Comparison of ENCODE assay signal across 34 mouse cellular contexts in genomic region chr15:102996548-102996947, GRCm38 (mm10). TPM values are rescaled to one million over a fixed set of nuclear protein-coding genes. Genes with fewer than 3 reads are reported as not detected.
DNase-seq lines count a peak whose midpoint lies in the region; ATAC-seq and TF ChIP-seq lines count a peak whose summit lies in the region.
"Had no signal": no experiment of that assay in that cellular context is flagged by ENCODE, and none has a peak within 500 bp of the region (broad histone marks: within the 10 kb centered on the region; RNA-seq: fewer than 3 reads in every experiment).

No protein-coding gene starts in this region.

- H3K9ac ChIP-seq in kidney, embryonic 16.5 days (replicated peaks; ENCODE audit: low read length), result peak overlapping the region; percentile 55
- H3K9ac ChIP-seq in intestine, embryonic 14.5 days (ENCODE audit: low read length), result no peak overlapping the region
- H3K9ac ChIP-seq in intestine, postnatal 0 days (ENCODE audit: low read depth, low read length), result no peak overlapping the region
- H3K9ac ChIP-seq in neural tube, embryonic 13.5 days, result peak overlapping the region; percentile 99
- H3K9ac ChIP-seq: embryonic facial prominence, embryonic 15.5 days; forebrain, embryonic 13.5 days; liver, embryonic 13.5 days; midbrain, embryonic 13.5 days had no signal

- H3K36me3 ChIP-seq in kidney, embryonic 16.5 days (ENCODE audit: insufficient read depth, low read length), result no peaks in the 10 kb centered on the region
- H3K36me3 ChIP-seq in intestine, embryonic 14.5 days (ENCODE audit: control insufficient read depth, insufficient read depth, low read length), result no peaks in the 10 kb centered on the region
- H3K36me3 ChIP-seq in intestine, postnatal 0 days (ENCODE audit: control insufficient read depth, insufficient read depth), result no peaks in the 10 kb centered on the region
- no peaks in the 10 kb centered on the region for H3K36me3 ChIP-seq in neural tube, embryonic 13.5 days
- H3K36me3 ChIP-seq: embryonic facial prominence, embryonic 10.5 days; embryonic facial prominence, embryonic 15.5 days; liver, embryonic 13.5 days; midbrain, embryonic 13.5 days had no signal

- H3K4me2 ChIP-seq in kidney, embryonic 16.5 days (replicated peaks; ENCODE audit: low read depth, low read length), result peak overlapping the region; percentile 71
- peak overlapping the region; percentile 64 for H3K4me2 ChIP-seq in intestine, embryonic 14.5 days (ENCODE audit: low read length)
- H3K4me2 ChIP-seq in intestine, postnatal 0 days (replicated peaks; ENCODE audit: low read depth), result no peak overlapping the region; the same call in 1 of the 2 replicates
- H3K4me2 ChIP-seq in neural tube, embryonic 13.5 days, result peak overlapping the region; percentile 91
- H3K4me2 ChIP-seq: embryonic facial prominence, embryonic 15.5 days; forebrain, embryonic 13.5 days; liver, embryonic 13.5 days; midbrain, embryonic 13.5 days had no signal

- no peak for ATAC-seq in kidney, embryonic 16.5 days (ENCODE audit: low FRiP score, low TSS enrichment)
- ATAC-seq in intestine, embryonic 14.5 days (replicated peaks; ENCODE audit: low FRiP score, low TSS enrichment, low read depth), result no peak
- ATAC-seq in intestine, postnatal 0 days, result no peak
- no peak for ATAC-seq in neural tube, embryonic 13.5 days (ENCODE audit: low read depth)
- ATAC-seq: forebrain, embryonic 13.5 days; hindbrain, embryonic 16.5 days; midbrain, embryonic 13.5 days had no signal

- DNase-seq in kidney, postnatal 10 days, result no peak
- no peak for DNase-seq in intestine, embryonic 14.5 days (ENCODE audit: low spot score)
- DNase-seq in layer of hippocampus, adult 9-10 months (ENCODE audit: low spot score), result no peak
- DNase-seq in layer of hippocampus, adult 2 months (ENCODE audit: low spot score in 2 of 2), result no peak
- DNase-seq in lung, adult 18-20 months, result no peak
- DNase-seq: adrenal gland, adult 8-10 months; B cell, adult 2 months; cerebellum, adult 2 months; cerebellum, postnatal 14 days; gastrocnemius, postnatal 10 days; heart, postnatal 14 days; layer of hippocampus, postnatal 36 days; liver, embryonic 13.5 days; lung, adult 2 months; lung, postnatal 10 days; retina, postnatal 1 day; right cerebral cortex, postnatal 14 days had no signal

- peak overlapping the region; percentile 31 for H3K4me3 ChIP-seq in kidney, embryonic 16.5 days (ENCODE audit: low read length)
- H3K4me3 ChIP-seq in intestine, embryonic 14.5 days (ENCODE audit: low read depth, low read length), result 0 out of 2 replicates have a peak overlapping the region, but pooled peaks have one; percentile 6
- peak overlapping the region; percentile 12; the same call in 1 of the 2 replicates for H3K4me3 ChIP-seq in intestine, postnatal 0 days (ENCODE audit: low read depth, low read length)
- peak overlapping the region; percentile 78 for H3K4me3 ChIP-seq in neural tube, embryonic 13.5 days
- H3K4me3 ChIP-seq in layer of hippocampus, adult 2 months, result no peak overlapping the region
- H3K4me3 ChIP-seq: embryonic facial prominence, embryonic 10.5 days; embryonic facial prominence, embryonic 15.5 days; forebrain, embryonic 13.5 days; liver, embryonic 13.5 days; midbrain, embryonic 13.5 days had no signal

- peak overlapping the region; percentile 97 for H3K27ac ChIP-seq in kidney, embryonic 16.5 days (ENCODE audit: low read length)
- H3K27ac ChIP-seq in intestine, embryonic 14.5 days (ENCODE audit: low read depth), result no peak overlapping the region; the same call in 1 of the 2 replicates
- no peak overlapping the region for H3K27ac ChIP-seq in intestine, postnatal 0 days (ENCODE audit: low read depth, low read length)
- peak overlapping the region; percentile 100 for H3K27ac ChIP-seq in neural tube, embryonic 13.5 days (replicated peaks)
- no peak overlapping the region for H3K27ac ChIP-seq in layer of hippocampus, adult 2 months
- H3K27ac ChIP-seq: embryonic facial prominence, embryonic 10.5 days; embryonic facial prominence, embryonic 15.5 days; forebrain, embryonic 13.5 days; liver, embryonic 13.5 days; macrophage; midbrain, embryonic 13.5 days had no signal

- no peaks in the 10 kb centered on the region for H3K9me3 ChIP-seq in kidney, embryonic 16.5 days (ENCODE audit: low read length)
- H3K9me3 ChIP-seq in intestine, embryonic 14.5 days (ENCODE audit: control insufficient read depth, low read length), result no peaks in the 10 kb centered on the region
- H3K9me3 ChIP-seq in intestine, postnatal 0 days (ENCODE audit: control insufficient read depth), result 0 out of 2 replicates have a peak, but pooled peaks cover 2% of the 10 kb centered on the region
- H3K9me3 ChIP-seq in neural tube, embryonic 13.5 days, result no peaks in the 10 kb centered on the region
- H3K9me3 ChIP-seq: embryonic facial prominence, embryonic 10.5 days; embryonic facial prominence, embryonic 15.5 days; forebrain, embryonic 13.5 days; liver, embryonic 13.5 days; midbrain, embryonic 13.5 days had no signal

- WGBS in kidney, embryonic 16.5 days, result 9% methylated on average over 9 of the region's 9 CpGs
- 13% methylated on average over 9 of the region's 9 CpGs for WGBS in intestine, embryonic 14.5 days
- 8% methylated on average over 9 of the region's 9 CpGs for WGBS in intestine, postnatal 0 days
- WGBS in neural tube, embryonic 13.5 days, result 3% methylated on average over 9 of the region's 9 CpGs

- no peak for TF ChIP-seq CTCF in intestine, postnatal 0 days (IDR thresholded peaks at IDR 0.05; ENCODE audit: low read depth)
- TF ChIP-seq CTCF in layer of hippocampus, adult 2 months (conservative IDR thresholded peaks at IDR 0.05), result no peak

- peaks cover 50% of the 10 kb centered on the region for H3K4me1 ChIP-seq in kidney, embryonic 16.5 days (ENCODE audit: insufficient read depth, low read length)
- no peaks in the 10 kb centered on the region; the same call in none of the 2 replicates for H3K4me1 ChIP-seq in intestine, embryonic 14.5 days (replicated peaks; ENCODE audit: control insufficient read depth, insufficient read depth, low read length)
- no peaks in the 10 kb centered on the region for H3K4me1 ChIP-seq in intestine, postnatal 0 days (replicated peaks; ENCODE audit: control insufficient read depth, insufficient read depth, low read length)
- H3K4me1 ChIP-seq in neural tube, embryonic 13.5 days (replicated peaks), result peaks cover 81% of the 10 kb centered on the region

- H3K27me3 ChIP-seq in kidney, embryonic 16.5 days (ENCODE audit: insufficient read depth, low read length), result peaks cover 37% of the 10 kb centered on the region
- peaks cover 98% of the 10 kb centered on the region for H3K27me3 ChIP-seq in intestine, embryonic 14.5 days (replicated peaks; ENCODE audit: control insufficient read depth, insufficient read depth, low read length)
- peaks cover 98% of the 10 kb centered on the region for H3K27me3 ChIP-seq in intestine, postnatal 0 days (replicated peaks; ENCODE audit: control insufficient read depth, insufficient read depth, low read length)
- no peaks in the 10 kb centered on the region for H3K27me3 ChIP-seq in neural tube, embryonic 13.5 days

RNA-seq across cellular contexts. Expression of gene Hoxc6, which starts 1.5 kb away (rescaled TPM):
- polyA plus RNA-seq in kidney, embryonic 16.5 days (2015; fragmentation: Nextera tagmentation; extraction: Ambion mirVana), result 7.6 and 11.0 TPM in 2 replicates
- polyA plus RNA-seq in intestine, embryonic 14.5 days (2014; fragmentation: Nextera tagmentation; extraction: Ambion mirVana), result 6.1 and 9.6 TPM in 2 replicates
- polyA plus RNA-seq in intestine, postnatal 0 days (2015; fragmentation: Nextera tagmentation; extraction: Ambion mirVana), result 3.0 and 3.5 TPM in 2 replicates
- 46.8 and 51.1 TPM in 2 replicates for polyA plus RNA-seq in neural tube, embryonic 13.5 days (2015; fragmentation: Nextera tagmentation; extraction: Ambion mirVana)
- not detected for total RNA-seq in layer of hippocampus, adult 2 months (2021)
- total RNA-seq: heart, postnatal 14 days; layer of hippocampus, adult 8-10 months; layer of hippocampus, postnatal 36 days; left cerebral cortex, postnatal 10 days; megakaryocyte-erythroid progenitor cell, adult 5-6 weeks; monocyte, adult 5-6 weeks had no signal
- polyA plus RNA-seq: embryonic facial prominence, embryonic 10.5 days; forebrain, embryonic 13.5 days; macrophage; midbrain, embryonic 13.5 days had no signal

RNA-seq across cellular contexts. Expression of gene Hoxc8, which starts 6.1 kb away (rescaled TPM):
- 6.6 and 9.2 TPM in 2 replicates for polyA plus RNA-seq in kidney, embryonic 16.5 days (2015; fragmentation: Nextera tagmentation; extraction: Ambion mirVana)
- polyA plus RNA-seq in intestine, embryonic 14.5 days (2014; fragmentation: Nextera tagmentation; extraction: Ambion mirVana), result 9.5 and 11.9 TPM in 2 replicates
- polyA plus RNA-seq in intestine, postnatal 0 days (2015; fragmentation: Nextera tagmentation; extraction: Ambion mirVana), result 3.5 and 4.6 TPM in 2 replicates
- polyA plus RNA-seq in neural tube, embryonic 13.5 days (2015; fragmentation: Nextera tagmentation; extraction: Ambion mirVana), result 75.8 and 85.5 TPM in 2 replicates
- not detected for total RNA-seq in layer of hippocampus, adult 2 months (2021)
- total RNA-seq: heart, adult 8-10 months; heart, postnatal 14 days; layer of hippocampus, adult 8-10 months; layer of hippocampus, postnatal 36 days; left cerebral cortex, postnatal 10 days; megakaryocyte-erythroid progenitor cell, adult 5-6 weeks; monocyte, adult 5-6 weeks had no signal
- polyA plus RNA-seq: cerebellum, adult 2 months; embryonic facial prominence, embryonic 10.5 days; embryonic facial prominence, embryonic 15.5 days; forebrain, embryonic 13.5 days; heart, embryonic 14.5 days; hindbrain, embryonic 11.5 days; lung, adult 2 months; macrophage; midbrain, embryonic 13.5 days had no signal

RNA-seq across cellular contexts. Expression of gene Hoxc9, which starts 20.3 kb away (rescaled TPM):
- 7.4 and 9.2 TPM in 2 replicates for polyA plus RNA-seq in kidney, embryonic 16.5 days (2015; fragmentation: Nextera tagmentation; extraction: Ambion mirVana)
- polyA plus RNA-seq in intestine, embryonic 14.5 days (2014; fragmentation: Nextera tagmentation; extraction: Ambion mirVana), result 1.7 and 1.9 TPM in 2 replicates
- polyA plus RNA-seq in intestine, postnatal 0 days (2015; fragmentation: Nextera tagmentation; extraction: Ambion mirVana), result 0.43 and 0.58 TPM in 2 replicates
- polyA plus RNA-seq in neural tube, embryonic 13.5 days (2015; fragmentation: Nextera tagmentation; extraction: Ambion mirVana), result 40.9 and 43.4 TPM in 2 replicates
- not detected for total RNA-seq in layer of hippocampus, adult 2 months (2021)
- total RNA-seq: heart, adult 8-10 months; heart, postnatal 14 days; layer of hippocampus, adult 8-10 months; layer of hippocampus, postnatal 36 days; left cerebral cortex, postnatal 10 days; megakaryocyte-erythroid progenitor cell, adult 5-6 weeks; monocyte, adult 5-6 weeks had no signal
- polyA plus RNA-seq: cerebellum, adult 2 months; embryonic facial prominence, embryonic 10.5 days; embryonic facial prominence, embryonic 15.5 days; forebrain, embryonic 13.5 days; heart, embryonic 14.5 days; hindbrain, embryonic 11.5 days; liver, embryonic 13.5 days; lung, adult 2 months; macrophage; midbrain, embryonic 13.5 days; stomach, embryonic 14.5 days had no signal

RNA-seq across cellular contexts. Expression of gene Hoxc4, which starts 22.2 kb away (rescaled TPM):
- polyA plus RNA-seq in kidney, embryonic 16.5 days (2015; fragmentation: Nextera tagmentation; extraction: Ambion mirVana), result 6.9 and 8.6 TPM in 2 replicates
- polyA plus RNA-seq in intestine, embryonic 14.5 days (2014; fragmentation: Nextera tagmentation; extraction: Ambion mirVana), result 14.6 and 15.6 TPM in 2 replicates
- 4.8 and 5.2 TPM in 2 replicates for polyA plus RNA-seq in intestine, postnatal 0 days (2015; fragmentation: Nextera tagmentation; extraction: Ambion mirVana)
- polyA plus RNA-seq in neural tube, embryonic 13.5 days (2015; fragmentation: Nextera tagmentation; extraction: Ambion mirVana), result 40.2 and 49.9 TPM in 2 replicates
- total RNA-seq in layer of hippocampus, adult 2 months (2021), result not detected
- total RNA-seq: heart, adult 8-10 months; layer of hippocampus, adult 8-10 months; layer of hippocampus, postnatal 36 days; left cerebral cortex, postnatal 10 days; megakaryocyte-erythroid progenitor cell, adult 5-6 weeks had no signal
- polyA plus RNA-seq: forebrain, embryonic 13.5 days; macrophage had no signal

RNA-seq across cellular contexts. Expression of gene Hoxc5, which starts 29.3 kb away (rescaled TPM):
- 4.3 and 5.9 TPM in 2 replicates for polyA plus RNA-seq in kidney, embryonic 16.5 days (2015; fragmentation: Nextera tagmentation; extraction: Ambion mirVana)
- polyA plus RNA-seq in intestine, embryonic 14.5 days (2014; fragmentation: Nextera tagmentation; extraction: Ambion mirVana), result 12.2 and 14.1 TPM in 2 replicates
- 3.4 and 3.9 TPM in 2 replicates for polyA plus RNA-seq in intestine, postnatal 0 days (2015; fragmentation: Nextera tagmentation; extraction: Ambion mirVana)
- polyA plus RNA-seq in neural tube, embryonic 13.5 days (2015; fragmentation: Nextera tagmentation; extraction: Ambion mirVana), result 18.8 and 32.2 TPM in 2 replicates
- not detected for total RNA-seq in layer of hippocampus, adult 2 months (2021)
- total RNA-seq: heart, postnatal 14 days; layer of hippocampus, adult 8-10 months; layer of hippocampus, postnatal 36 days; left cerebral cortex, postnatal 10 days; megakaryocyte-erythroid progenitor cell, adult 5-6 weeks; monocyte, adult 5-6 weeks had no signal
- polyA plus RNA-seq: forebrain, embryonic 13.5 days; macrophage had no signal

Comparison
In these comparisons a context has a peak if more than half of its experiments do, and no peak if none do; other contexts are left out.
1. H3K27ac ChIP-seq: peak in kidney, embryonic 16.5 days (single experiment) and neural tube, embryonic 13.5 days (single experiment); none in intestine, embryonic 14.5 days (single experiment), intestine, postnatal 0 days (single experiment) and layer of hippocampus, adult 2 months (single experiment).
2. H3K9ac ChIP-seq: peak in kidney, embryonic 16.5 days (single experiment) and neural tube, embryonic 13.5 days (single experiment); none in intestine, embryonic 14.5 days (single experiment) and intestine, postnatal 0 days (single experiment).